Comparison of ENCODE assay signal across 10 mouse cellular contexts in genomic region chr13:95470970-95471369, GRCm38 (mm10). TPM values are rescaled to one million over a fixed set of nuclear protein-coding genes. Genes with fewer than 3 reads are reported as not detected.
DNase-seq lines count a peak whose midpoint lies in the region; ATAC-seq and TF ChIP-seq lines count a peak whose summit lies in the region.
"Had no signal": no experiment of that assay in that cellular context is flagged by ENCODE, and none has a peak within 500 bp of the region (broad histone marks: within the 10 kb centered on the region; RNA-seq: fewer than 3 reads in every experiment).

No protein-coding gene starts in this region.

- intact Hi-C loops in gastrocnemius, adult 2 months (cut with DNase I) = no loop called here
- intact Hi-C loops in gastrocnemius, postnatal 36 days (cut with DNase I) = no loop called here

- no peak overlapping the region for H3K4me3 ChIP-seq in gastrocnemius, adult 2 months
- H3K4me3 ChIP-seq in lung, adult 2 months (replicated peaks; ENCODE audit: extremely low read depth, low read depth, low read length) = no peak overlapping the region
- H3K4me3 ChIP-seq in midbrain, postnatal 0 days (ENCODE audit: low read depth, low read length) = no peak overlapping the region
- H3K4me3 ChIP-seq: heart, embryonic 15.5 days; limb, embryonic 13.5 days had no signal

- H3K4me2 ChIP-seq in midbrain, postnatal 0 days (ENCODE audit: low read depth, low read length, poor library complexity, severe bottlenecking) = no peak overlapping the region
- H3K4me2 ChIP-seq: heart, embryonic 15.5 days; limb, embryonic 13.5 days had no signal

- H3K9ac ChIP-seq in midbrain, postnatal 0 days (replicated peaks; ENCODE audit: low read length, poor library complexity, severe bottlenecking) = no peak overlapping the region
- H3K9ac ChIP-seq: heart, embryonic 15.5 days; limb, embryonic 13.5 days had no signal

- H3K27ac ChIP-seq in gastrocnemius, adult 2 months = no peak overlapping the region
- H3K27ac ChIP-seq in midbrain, postnatal 0 days (ENCODE audit: low read depth, low read length) = no peak overlapping the region
- H3K27ac ChIP-seq: heart, embryonic 15.5 days; limb, embryonic 13.5 days had no signal

- no peaks in the 10 kb centered on the region for H3K27me3 ChIP-seq in midbrain, postnatal 0 days (ENCODE audit: insufficient read depth, low read length)
- H3K27me3 ChIP-seq: heart, embryonic 15.5 days; limb, embryonic 13.5 days had no signal

- no peak for DNase-seq in gastrocnemius, adult 2 months
- no peak for DNase-seq in gastrocnemius, postnatal 36 days
- DNase-seq in lung, postnatal 10 days = peak; percentile 9
- no peak for DNase-seq in lung, adult 2 months
- DNase-seq in Muller cell, postnatal 12 days (ENCODE audit: inconsistent ontology term) = peak; percentile 21
- peak; percentile 38 for DNase-seq in midbrain, postnatal 0 days (ENCODE audit: low spot score)
- DNase-seq in urinary bladder, postnatal 36 days (ENCODE audit: low spot score in 2 of 2) = no peak
- DNase-seq in left cerebral cortex, adult 11 months (ENCODE audit: low spot score) = no peak

- ATAC-seq in midbrain, postnatal 0 days (ENCODE audit: low FRiP score) = no peak

- no peak for TF ChIP-seq POLR2A in lung, adult 2 months (IDR thresholded peaks at IDR 0.05; ENCODE audit: borderline replicate concordance, extremely low read depth, low read depth, low read length)

- H3K9me3 ChIP-seq in midbrain, postnatal 0 days (ENCODE audit: low read length) = no peaks in the 10 kb centered on the region
- H3K9me3 ChIP-seq: heart, embryonic 15.5 days; limb, embryonic 13.5 days had no signal

- H3K36me3 ChIP-seq in midbrain, postnatal 0 days (ENCODE audit: insufficient read depth, low read length) = no peaks in the 10 kb centered on the region
- H3K36me3 ChIP-seq: heart, embryonic 15.5 days; limb, embryonic 13.5 days had no signal

- peak; percentile 28; the same call in 1 of the 2 replicates for TF ChIP-seq CTCF in gastrocnemius, adult 2 months (IDR thresholded peaks at IDR 0.05)
- no peak for TF ChIP-seq CTCF in lung, adult 2 months (IDR thresholded peaks at IDR 0.05; ENCODE audit: insufficient read depth, low read length)
- peak; percentile 63 for TF ChIP-seq CTCF in midbrain, postnatal 0 days (IDR thresholded peaks at IDR 0.05)

- 59% methylated on average over 2 of the region's 2 CpGs for WGBS in lung, adult 2 months
- WGBS in midbrain, postnatal 0 days = 67% methylated on average over 2 of the region's 2 CpGs

- H3K4me1 ChIP-seq in lung, adult 2 months (ENCODE audit: control insufficient read depth, insufficient read depth, low read length) = no peaks in the 10 kb centered on the region
- no peaks in the 10 kb centered on the region for H3K4me1 ChIP-seq in midbrain, postnatal 0 days (ENCODE audit: insufficient read depth, low read length)
- H3K4me1 ChIP-seq: heart, embryonic 15.5 days; limb, embryonic 13.5 days had no signal

RNA-seq across cellular contexts. Expression of gene S100z, which starts 7.6 kb away (rescaled TPM):
- total RNA-seq in gastrocnemius, adult 2 months (2021) = not detected
- 1 to 10 TPM; 1.0 to 3.4 TPM for total RNA-seq in gastrocnemius, postnatal 36 days (2021)
- 0.49 TPM in 1 of 2 replicates, not detected in the other for polyA plus RNA-seq in lung, adult 2 months (2012; rRNA removed)
- total RNA-seq in midbrain, postnatal 0 days (2014; rRNA removed) = not detected in 2 replicates
- polyA plus RNA-seq in midbrain, postnatal 0 days (2015; fragmentation: Nextera tagmentation; extraction: Ambion mirVana) = not detected in 2 replicates
- polyA plus RNA-seq: heart, embryonic 15.5 days; limb, embryonic 13.5 days had no signal

RNA-seq across cellular contexts. Expression of gene Crhbp, which starts 26.2 kb away (rescaled TPM):
- not detected for total RNA-seq in gastrocnemius, adult 2 months (2021)
- total RNA-seq in gastrocnemius, postnatal 36 days (2021) = not detected
- polyA plus RNA-seq in lung, adult 2 months (2012; rRNA removed) = not detected in 2 replicates
- 3.7 and 7.7 TPM in 2 replicates for total RNA-seq in midbrain, postnatal 0 days (2014; rRNA removed)
- 5.2 and 6.7 TPM in 2 replicates for polyA plus RNA-seq in midbrain, postnatal 0 days (2015; fragmentation: Nextera tagmentation; extraction: Ambion mirVana)

RNA-seq across cellular contexts. Expression of gene F2rl1, which starts 54.1 kb away (rescaled TPM):
- total RNA-seq in gastrocnemius, adult 2 months (2021) = under 1 TPM; 0.36 to 0.45 TPM
- under 1 TPM; 0.20 to 0.91 TPM for total RNA-seq in gastrocnemius, postnatal 36 days (2021)
- polyA plus RNA-seq in lung, adult 2 months (2012; rRNA removed) = 10.7 and 12.4 TPM in 2 replicates
- total RNA-seq in midbrain, postnatal 0 days (2014; rRNA removed) = 0.16 and 0.19 TPM in 2 replicates
- 0.21 TPM in 1 of 2 replicates, not detected in the other for polyA plus RNA-seq in midbrain, postnatal 0 days (2015; fragmentation: Nextera tagmentation; extraction: Ambion mirVana)

Comparison
In these comparisons a context has a peak if more than half of its experiments do, and no peak if none do; other contexts are left out.
1. DNase-seq: peak in lung, postnatal 10 days (single experiment), Muller cell, postnatal 12 days (single experiment) and midbrain, postnatal 0 days (single experiment); none in gastrocnemius, adult 2 months (single experiment), gastrocnemius, postnatal 36 days (0 of 2), lung, adult 2 months (single experiment), urinary bladder, postnatal 36 days (0 of 2) and left cerebral cortex, adult 11 months (single experiment).